Mouse (Mus musculus) brain, embryonic 14.5 days (tissue): ENCODE data around the gene Fdx1l. TPM values are rescaled to one million over a fixed set of nuclear protein-coding genes. Genes with fewer than 3 reads are reported as not detected.

ENCODE experiments used
- DNase-seq: peaks from one replicate; pipeline ENCODE4 v3.0.0-alpha.2; 2011; ENCODE audit warnings: low read depth
- CTCF ChIP-seq: fragments of 200-500 bp; IDR thresholded peaks from 2 replicates; pipeline ENCODE4 v1.5.1; 2012; ENCODE audit warnings: inconsistent platforms, mild to moderate bottlenecking, moderate library complexity, borderline replicate concordance; ENCODE audit not compliant: insufficient read depth, insufficient read length; ENCODE audit errors: extremely low read depth
- POLR2A ChIP-seq: fragments of 200-500 bp; IDR thresholded peaks from 2 replicates; pipeline ENCODE4 v1.6.1; 2012; ENCODE audit warnings: mild to moderate bottlenecking, inconsistent platforms, borderline replicate concordance; ENCODE audit not compliant: poor library complexity, insufficient read depth, insufficient read length, severe bottlenecking; ENCODE audit errors: extremely low read depth
- polyA plus RNA-seq: library from polyadenylated mRNA; depleted of rRNA; stranded (reverse); fragments of >200 nt; gene quantifications from 2 replicates; pipeline ENCODE4 v1.2.3, GENCODE M21; 2012; rRNA removed

The Fdx1l gene
- polyA plus RNA-seq, 1 experiment, result 68.4 TPM

- no peak for DNase-seq
- TF ChIP-seq POLR2A (no peak), CTCF (no peak)
Measured at GRCm38 (mm10) chr9:21026849-21027248, 46.6 kb downstream of the Fdx1l start.

- DNase-seq, result no peak
- no peak for TF ChIP-seq POLR2A
- no peak for TF ChIP-seq CTCF
Measured at GRCm38 (mm10) chr9:21025258-21025810, 48.1 kb downstream of the Fdx1l start.

DNA sequence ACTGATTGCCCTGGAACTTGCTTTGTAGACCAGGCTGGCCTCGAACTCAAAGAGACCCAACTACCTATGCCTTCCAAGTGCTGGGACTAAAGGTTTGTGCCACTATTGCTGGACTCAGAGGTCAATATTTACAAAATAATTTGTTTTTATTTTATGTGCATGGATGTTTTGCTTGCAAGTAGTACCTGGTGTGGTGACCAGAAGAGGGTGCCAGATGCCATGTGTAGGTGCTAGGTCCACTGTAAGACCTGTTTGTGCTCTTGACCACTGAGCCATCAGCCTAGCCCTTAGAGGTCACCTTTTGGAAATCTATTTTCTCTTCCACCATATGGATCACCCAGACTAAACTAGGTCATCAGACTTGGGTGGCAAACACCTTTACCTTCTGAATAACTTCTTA, 50.7 kb downstream of the Fdx1l start:
- no peak for TF ChIP-seq CTCF
- no peak for TF ChIP-seq POLR2A
- no peak for DNase-seq

DNA sequence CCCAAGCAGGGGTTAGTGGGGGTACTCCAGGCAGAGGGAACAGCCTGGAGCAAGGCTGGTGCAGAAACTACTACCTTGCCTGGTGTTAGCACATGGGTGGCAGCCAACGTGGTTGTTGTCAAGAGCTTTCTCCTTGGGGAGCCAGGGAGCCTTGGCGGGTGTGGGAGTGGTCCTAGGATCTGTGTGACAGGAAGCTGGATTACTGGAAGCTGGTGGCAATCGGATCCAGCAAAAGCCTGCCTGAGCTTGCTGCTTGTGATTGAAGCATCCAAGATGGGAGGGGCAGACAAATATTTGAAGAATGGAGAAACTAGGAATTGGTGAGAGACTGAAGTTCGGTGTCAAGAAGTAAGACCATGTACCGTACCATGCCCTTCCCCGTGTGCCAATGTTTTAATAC, 51.1 kb downstream of the Fdx1l start:
- no peak for TF ChIP-seq CTCF
- TF ChIP-seq POLR2A, result no peak
- DNase-seq, result no peak

GRCm38 (mm10) chr9:21021363-21021762, 52.1 kb downstream of the Fdx1l start:
- TF ChIP-seq CTCF (no peak), POLR2A (no peak)
- DNase-seq, result no peak

GRCm38 (mm10) chr9:21018600-21018999, 54.8 kb downstream of the Fdx1l start:
- no peak for TF ChIP-seq POLR2A
- no peak for TF ChIP-seq CTCF
- DNase-seq, result no peak

Other genes with a start within 250 kb of the Fdx1l start
- 6.6 and 8.7 TPM in 2 replicates for gene A230050P20Rik, start 205.0 kb downstream of the Fdx1l start, polyA plus RNA-seq
- gene Angptl6, start 193.9 kb downstream of the Fdx1l start, polyA plus RNA-seq, result 11.7 and 13.9 TPM in 2 replicates
- 73.8 and 96.8 TPM in 2 replicates for gene Ppan, start 185.4 kb downstream of the Fdx1l start, polyA plus RNA-seq
- gene Eif3g, start 175.0 kb downstream of the Fdx1l start, polyA plus RNA-seq, result 144 and 152 TPM in 2 replicates
- 90.1 and 103 TPM in 2 replicates for gene Dnmt1, start 113.7 kb downstream of the Fdx1l start, polyA plus RNA-seq
- 4.7 and 6.0 TPM in 2 replicates for gene S1pr2, start 96.8 kb downstream of the Fdx1l start, polyA plus RNA-seq
- gene Mrpl4, start 70.9 kb downstream of the Fdx1l start, polyA plus RNA-seq, result 81.1 and 85.4 TPM in 2 replicates
- 3.0 and 3.9 TPM in 2 replicates for gene Icam1, start 57.6 kb downstream of the Fdx1l start, polyA plus RNA-seq
- gene Icam4, start 44.2 kb downstream of the Fdx1l start, polyA plus RNA-seq, result 0.08 and 0.13 TPM in 2 replicates
- gene Icam5, start 41.5 kb downstream of the Fdx1l start, polyA plus RNA-seq, result 1.0 and 1.5 TPM in 2 replicates
- gene Zglp1, start 6.5 kb downstream of the Fdx1l start, polyA plus RNA-seq, result 1.3 and 2.1 TPM in 2 replicates
- 2.9 and 3.0 TPM in 2 replicates for gene Gm49373, start 518 bp downstream of the Fdx1l start, polyA plus RNA-seq
- 4.8 and 5.6 TPM in 2 replicates for gene Gm38431, start 18.4 kb upstream of the Fdx1l start, polyA plus RNA-seq
- 65.6 and 70.2 TPM in 2 replicates for gene Raver1, start 18.4 kb upstream of the Fdx1l start, polyA plus RNA-seq
- gene Tyk2, start 57.6 kb upstream of the Fdx1l start, polyA plus RNA-seq, result 16.2 and 20.0 TPM in 2 replicates
- 141 and 182 TPM in 2 replicates for gene Cdc37, start 76.4 kb upstream of the Fdx1l start, polyA plus RNA-seq
- 16.3 and 23.4 TPM in 2 replicates for gene Pde4a, start 92.1 kb upstream of the Fdx1l start, polyA plus RNA-seq
- 58.7 and 59.7 TPM in 2 replicates for gene Keap1, start 165.7 kb upstream of the Fdx1l start, polyA plus RNA-seq
- gene S1pr5, start 174.8 kb upstream of the Fdx1l start, polyA plus RNA-seq, result 2.2 and 2.5 TPM in 2 replicates
- gene Atg4d, start 191.7 kb upstream of the Fdx1l start, polyA plus RNA-seq, result 38.1 and 45.9 TPM in 2 replicates
- gene Kri1, start 214.4 kb upstream of the Fdx1l start, polyA plus RNA-seq, result 32.9 and 36.3 TPM in 2 replicates
- gene Cdkn2d, start 217.8 kb upstream of the Fdx1l start, polyA plus RNA-seq, result 70.4 and 84.9 TPM in 2 replicates
- gene Ap1m2, start 238.7 kb upstream of the Fdx1l start, polyA plus RNA-seq, result 2.4 and 2.9 TPM in 2 replicates
- gene Slc44a2, start 247.1 kb upstream of the Fdx1l start, polyA plus RNA-seq, result 70.1 and 75.6 TPM in 2 replicates